Mouse (Mus musculus): Measurements from ENCODE around the gene Tfpt. TPM values are rescaled to one million over a fixed set of nuclear protein-coding genes. Genes with fewer than 3 reads are reported as not detected.

Tfpt gene
- total and polyA plus RNA-seq, 3 experiments = 38.2 to 44.0 (median 40.2) TPM

GRCm38 (mm10) chr7:3665215-3666114 lies 35.7 kb upstream of the Tfpt start, which contains the start of gene Leng1:
Leng1 (minus strand) TSS chr7:3665840.
- TF ChIP-seq TAL1 (conservative IDR thresholded peaks at IDR 0.05; ENCODE audit: low read depth, low read length) (no peak), POLR2AphosphoS5 (IDR thresholded peaks at IDR 0.05; ENCODE audit: insufficient replicate concordance, low read depth, low read length) (no peak), GATA1 (IDR thresholded peaks at IDR 0.05; ENCODE audit: borderline replicate concordance, low read length) (no peak), CTCF (IDR thresholded peaks at IDR 0.05; ENCODE audit: low read depth, low read length) (no peak), GATA2 (IDR thresholded peaks at IDR 0.05; ENCODE audit: borderline replicate concordance, low read depth, low read length) (no peak)
- H3K36me3 ChIP-seq (replicated peaks) = peaks cover 42% of the 10 kb centered on the region
- H3K27me3 ChIP-seq (ENCODE audit: insufficient read depth, low read length) = no peaks in the 10 kb centered on the region
- ATAC-seq (ENCODE audit: extremely low read depth, insufficient number of reproducible peaks, low FRiP score, poor library complexity, severe bottlenecking) (peak; percentile 98), DNase-seq (ENCODE audit: low spot score) (peak; percentile 94)
- no peaks in the 10 kb centered on the region for H3K9me3 ChIP-seq (replicated peaks)
- peaks cover 35% of the 10 kb centered on the region for H3K4me1 ChIP-seq (ENCODE audit: insufficient read depth, low read depth, low read length)
- peak within 1 kb of the TSS; percentile 86 for H3K4me3 ChIP-seq (ENCODE audit: low read depth, low read length)

- Histone ChIP-seq H3K27me3 (ENCODE audit: insufficient read depth, low read length) (no peaks in the 10 kb centered on the region), H3K36me3 (replicated peaks) (peaks cover 48% of the 10 kb centered on the region), H3K4me3 (ENCODE audit: low read depth, low read length) (peak overlapping the region; percentile 86), H3K9me3 (replicated peaks) (no peaks in the 10 kb centered on the region), H3K4me1 (ENCODE audit: insufficient read depth, low read depth, low read length) (peaks cover 40% of the 10 kb centered on the region)
- TF ChIP-seq TAL1 (conservative IDR thresholded peaks at IDR 0.05; ENCODE audit: low read depth, low read length) = no peak
- no peak for TF ChIP-seq CTCF (IDR thresholded peaks at IDR 0.05; ENCODE audit: low read depth, low read length)
- TF ChIP-seq GATA1 (IDR thresholded peaks at IDR 0.05; ENCODE audit: borderline replicate concordance, low read length) = no peak
- no peak for TF ChIP-seq GATA2 (IDR thresholded peaks at IDR 0.05; ENCODE audit: borderline replicate concordance, low read depth, low read length)
- no peak for TF ChIP-seq POLR2AphosphoS5 (IDR thresholded peaks at IDR 0.05; ENCODE audit: insufficient replicate concordance, low read depth, low read length)
- DNase-seq (ENCODE audit: low spot score) = no peak
- no peak for ATAC-seq (ENCODE audit: extremely low read depth, insufficient number of reproducible peaks, low FRiP score, poor library complexity, severe bottlenecking)
These were observed 34.9 kb upstream of the Tfpt start for GRCm38 (mm10) chr7:3664524-3665214.

GRCm38 (mm10) chr7:3658578-3658977 lies 28.8 kb upstream of the Tfpt start:
- no peak for ATAC-seq (ENCODE audit: extremely low read depth, insufficient number of reproducible peaks, low FRiP score, poor library complexity, severe bottlenecking)
- DNase-seq (ENCODE audit: low spot score) = no peak
- TF ChIP-seq GATA1 (IDR thresholded peaks at IDR 0.05; ENCODE audit: borderline replicate concordance, low read length) = no peak
- no peak for TF ChIP-seq POLR2AphosphoS5 (IDR thresholded peaks at IDR 0.05; ENCODE audit: insufficient replicate concordance, low read depth, low read length)
- TF ChIP-seq CTCF (IDR thresholded peaks at IDR 0.05; ENCODE audit: low read depth, low read length) = no peak
- no peak for TF ChIP-seq GATA2 (IDR thresholded peaks at IDR 0.05; ENCODE audit: borderline replicate concordance, low read depth, low read length)
- TF ChIP-seq TAL1 (conservative IDR thresholded peaks at IDR 0.05; ENCODE audit: low read depth, low read length) = no peak
- H3K4me3 ChIP-seq (ENCODE audit: low read depth, low read length) = no peak overlapping the region
- H3K27me3 ChIP-seq (ENCODE audit: insufficient read depth, low read length) = no peaks in the 10 kb centered on the region
- H3K4me1 ChIP-seq (ENCODE audit: insufficient read depth, low read depth, low read length) = peaks cover 21% of the 10 kb centered on the region
- no peaks in the 10 kb centered on the region for H3K9me3 ChIP-seq (replicated peaks)
- H3K36me3 ChIP-seq (replicated peaks) = peaks cover 100% of the 10 kb centered on the region

DNA sequence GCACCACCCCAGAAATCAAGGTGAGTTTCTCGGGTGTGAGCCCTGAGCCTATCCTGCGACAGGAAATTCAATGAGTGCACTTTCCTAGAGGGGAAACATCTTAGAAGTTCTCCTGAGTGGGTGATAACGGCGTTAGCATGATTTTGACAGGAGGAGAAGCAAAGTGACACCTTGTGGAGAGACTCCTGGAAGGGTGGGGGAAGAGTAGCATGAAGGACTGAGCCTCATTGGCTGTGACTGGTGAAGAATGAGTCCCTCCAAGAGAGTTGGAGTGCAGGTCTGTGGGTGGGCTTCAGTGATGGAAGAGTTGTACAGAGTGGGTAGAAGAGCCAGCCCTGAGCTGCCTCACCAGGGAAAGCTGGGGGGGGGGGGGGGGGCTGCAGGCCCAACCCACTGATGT lies 27.2 kb upstream of the Tfpt start:
- Histone ChIP-seq H3K4me1 (ENCODE audit: insufficient read depth, low read depth, low read length) (peaks cover 27% of the 10 kb centered on the region), H3K9me3 (replicated peaks) (no peaks in the 10 kb centered on the region), H3K36me3 (replicated peaks) (peaks cover 100% of the 10 kb centered on the region), H3K4me3 (ENCODE audit: low read depth, low read length) (no peak overlapping the region), H3K27me3 (ENCODE audit: insufficient read depth, low read length) (no peaks in the 10 kb centered on the region)
- DNase-seq (ENCODE audit: low spot score) = no peak
- TF ChIP-seq CTCF (IDR thresholded peaks at IDR 0.05; ENCODE audit: low read depth, low read length) (no peak), POLR2AphosphoS5 (IDR thresholded peaks at IDR 0.05; ENCODE audit: insufficient replicate concordance, low read depth, low read length) (no peak), TAL1 (conservative IDR thresholded peaks at IDR 0.05; ENCODE audit: low read depth, low read length) (no peak), GATA2 (IDR thresholded peaks at IDR 0.05; ENCODE audit: borderline replicate concordance, low read depth, low read length) (no peak), GATA1 (IDR thresholded peaks at IDR 0.05; ENCODE audit: borderline replicate concordance, low read length) (no peak)
- no peak for ATAC-seq (ENCODE audit: extremely low read depth, insufficient number of reproducible peaks, low FRiP score, poor library complexity, severe bottlenecking)

DNA sequence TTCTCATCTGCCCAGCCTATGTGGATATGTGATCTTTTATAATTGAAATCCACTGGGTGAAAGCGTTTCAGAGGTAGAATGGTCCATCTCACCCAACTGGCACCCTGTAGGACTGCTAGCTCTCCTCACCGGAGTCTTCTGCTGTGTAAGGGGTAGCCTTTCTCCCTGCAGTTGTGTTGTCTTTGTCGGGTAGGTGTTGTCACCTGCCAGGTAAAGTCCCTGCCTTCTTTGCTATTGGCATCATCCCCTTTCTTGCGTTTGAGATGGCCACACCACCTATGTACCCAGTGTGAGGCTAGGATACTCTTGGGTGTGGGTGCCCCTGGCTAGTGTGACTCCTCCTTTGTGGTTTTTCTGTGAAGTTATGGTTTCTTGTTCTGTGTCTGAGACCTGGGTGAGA lies 16.9 kb upstream of the Tfpt start:
- DNase-seq (ENCODE audit: low spot score) = no peak
- H3K4me3 ChIP-seq (ENCODE audit: low read depth, low read length) = peak overlapping the region; percentile 86
- H3K27me3 ChIP-seq (ENCODE audit: insufficient read depth, low read length) = no peaks in the 10 kb centered on the region
- peaks cover 64% of the 10 kb centered on the region for H3K4me1 ChIP-seq (ENCODE audit: insufficient read depth, low read depth, low read length)
- H3K36me3 ChIP-seq (replicated peaks) = peaks cover 69% of the 10 kb centered on the region
- no peak for ATAC-seq (ENCODE audit: extremely low read depth, insufficient number of reproducible peaks, low FRiP score, poor library complexity, severe bottlenecking)
- no peaks in the 10 kb centered on the region for H3K9me3 ChIP-seq (replicated peaks)
- TF ChIP-seq CTCF (IDR thresholded peaks at IDR 0.05; ENCODE audit: low read depth, low read length) = no peak
- no peak for TF ChIP-seq TAL1 (conservative IDR thresholded peaks at IDR 0.05; ENCODE audit: low read depth, low read length)

- Histone ChIP-seq H3K4me3 (ENCODE audit: low read depth, low read length) (peak overlapping the region; percentile 86), H3K9me3 (replicated peaks) (no peaks in the 10 kb centered on the region), H3K4me1 (ENCODE audit: insufficient read depth, low read depth, low read length) (peaks cover 64% of the 10 kb centered on the region), H3K27me3 (ENCODE audit: insufficient read depth, low read length) (no peaks in the 10 kb centered on the region), H3K36me3 (replicated peaks) (peaks cover 69% of the 10 kb centered on the region)
- TF ChIP-seq GATA1 (IDR thresholded peaks at IDR 0.05; ENCODE audit: borderline replicate concordance, low read length) = no peak
- TF ChIP-seq GATA2 (IDR thresholded peaks at IDR 0.05; ENCODE audit: borderline replicate concordance, low read depth, low read length) = no peak
- TF ChIP-seq CTCF (IDR thresholded peaks at IDR 0.05; ENCODE audit: low read depth, low read length) = no peak
- TF ChIP-seq TAL1 (conservative IDR thresholded peaks at IDR 0.05; ENCODE audit: low read depth, low read length) = no peak
- no peak for TF ChIP-seq POLR2AphosphoS5 (IDR thresholded peaks at IDR 0.05; ENCODE audit: insufficient replicate concordance, low read depth, low read length)
- ATAC-seq (ENCODE audit: extremely low read depth, insufficient number of reproducible peaks, low FRiP score, poor library complexity, severe bottlenecking) (no peak), DNase-seq (ENCODE audit: low spot score) (no peak)
These were observed 16.5 kb upstream of the Tfpt start for GRCm38 (mm10) chr7:3646188-3646587.

All from G1E (cell line).